Mouse (Mus musculus) embryonic facial prominence, embryonic 13.5 days (tissue): ENCODE measurements at regions not wholly inside any gene's neighbourhood (a gene's known extent, or its start where the extent isn't known, plus 50 kb on each side); places are given as distances from the start of the nearest gene placed in this dataset.
A peak's percentile ranks its signal among the peaks of the same experiment; 100 is the strongest.

ENCODE experiments used
- ATAC-seq: fragments of 200-750 bp; cut with Nextera tagmentation; 2 replicates; pipeline ENCODE4 v1.8.0; 2017; ENCODE audit warnings: low read depth; ENCODE audit not compliant: insufficient number of reproducible peaks, insufficient read depth, low FRiP score, low TSS enrichment
- H3K27ac ChIP-seq: fragments of 300-500 bp; sonication (generic); 2 replicates; pipeline ENCODE4 v1.5.1; 2015; ENCODE audit warnings: moderate library complexity, mild to moderate bottlenecking, inconsistent platforms
- H3K27me3 ChIP-seq: fragments of 300-500 bp; sonication (generic); 2 replicates; pipeline ENCODE4 v1.6.1; 2015; ENCODE audit warnings: mild to moderate bottlenecking, inconsistent platforms
- H3K36me3 ChIP-seq: fragments of 300-500 bp; sonication (generic); 2 replicates; pipeline ENCODE4 v1.6.1; 2015; ENCODE audit warnings: mild to moderate bottlenecking, inconsistent platforms
- H3K4me1 ChIP-seq: fragments of 300-500 bp; sonication (generic); 2 replicates; pipeline ENCODE4 v1.6.1; 2015; ENCODE audit warnings: inconsistent platforms
- H3K4me2 ChIP-seq: fragments of 300-500 bp; sonication (generic); 2 replicates; pipeline ENCODE4 v1.6.1; 2015; ENCODE audit warnings: moderate library complexity, mild to moderate bottlenecking, inconsistent platforms
- H3K4me3 ChIP-seq: fragments of 300-500 bp; sonication (generic); 2 replicates; pipeline ENCODE4 v1.5.1; 2015; ENCODE audit warnings: mild to moderate bottlenecking, inconsistent platforms
- H3K9ac ChIP-seq: fragments of 300-500 bp; sonication (generic); 2 replicates; pipeline ENCODE4 v1.6.1; 2015; ENCODE audit warnings: mild to moderate bottlenecking, inconsistent platforms
- H3K9me3 ChIP-seq: fragments of 300-500 bp; sonication (generic); 2 replicates; pipeline ENCODE4 v1.6.1; 2016; ENCODE audit warnings: inconsistent platforms
- WGBS: fragments of 180-500 bp; shearing (Covaris S2); methylation state at CpG from one replicate; pipeline ENCODE4 v1.1.7; 2015; ENCODE audit warnings: mixed read lengths; 5-methylcytosine and 5-hydroxymethylcytosine counted together

DNA sequence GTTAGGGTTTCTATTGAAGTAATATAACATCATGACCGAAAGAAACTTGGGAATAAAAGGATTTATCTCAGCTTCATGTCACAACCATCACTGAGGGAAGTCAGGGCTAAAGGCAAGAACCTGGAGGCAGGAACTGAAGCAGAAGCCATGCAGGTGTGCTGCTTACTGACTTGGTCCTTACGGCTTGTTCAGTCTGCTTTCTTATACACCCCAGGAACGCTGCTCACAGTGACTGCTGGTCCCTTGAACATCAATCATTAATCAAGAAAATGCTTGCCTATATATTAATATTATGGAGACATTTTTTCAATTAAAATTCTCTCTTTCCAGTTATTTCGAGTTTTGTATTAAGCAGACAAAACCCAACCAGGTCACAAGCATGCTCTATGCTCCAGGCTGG is 58.5 kb upstream of the Armc2 start:
- WGBS: 71% methylated on average over 4 of the region's 4 CpGs
- Histone ChIP-seq H3K9ac (no peak overlapping the region), H3K36me3 (no peaks in the 10 kb centered on the region), H3K4me2 (no peak overlapping the region), H3K4me3 (no peak overlapping the region), H3K4me1 (peaks cover 11% of the 10 kb centered on the region; the same call in 1 of the 2 replicates), H3K27ac (no peak overlapping the region), H3K9me3 (no peaks in the 10 kb centered on the region), H3K27me3 (no peaks in the 10 kb centered on the region)
- no peak for ATAC-seq

DNA sequence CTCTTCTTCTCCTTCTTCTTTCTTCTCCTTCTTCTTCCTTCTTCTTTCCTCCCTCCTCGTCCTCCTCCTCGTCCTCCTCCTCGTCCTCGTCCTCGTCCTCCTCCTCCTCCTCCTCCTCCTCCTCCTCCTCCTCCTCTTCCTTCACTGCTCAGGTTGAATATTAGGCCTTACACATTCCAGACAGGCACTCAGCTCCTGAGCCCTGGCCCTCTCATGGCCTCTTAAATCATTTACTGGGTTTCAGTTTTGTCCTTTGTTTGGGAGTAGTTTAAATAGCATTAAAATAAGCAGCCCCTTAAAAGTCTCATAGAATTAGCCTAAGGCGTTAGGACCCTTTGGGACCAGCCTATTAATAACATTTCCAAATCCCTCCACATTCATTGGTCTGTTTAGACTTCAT is 57.3 kb upstream of the Armc2 start:
- Histone ChIP-seq H3K27me3 (no peaks in the 10 kb centered on the region), H3K27ac (no peak overlapping the region), H3K9me3 (no peaks in the 10 kb centered on the region), H3K4me3 (no peak overlapping the region), H3K9ac (no peak overlapping the region), H3K36me3 (no peaks in the 10 kb centered on the region), H3K4me2 (no peak overlapping the region), H3K4me1 (peaks cover 20% of the 10 kb centered on the region)
- 79% methylated on average over 6 of the region's 6 CpGs for WGBS
- ATAC-seq: no peak

DNA sequence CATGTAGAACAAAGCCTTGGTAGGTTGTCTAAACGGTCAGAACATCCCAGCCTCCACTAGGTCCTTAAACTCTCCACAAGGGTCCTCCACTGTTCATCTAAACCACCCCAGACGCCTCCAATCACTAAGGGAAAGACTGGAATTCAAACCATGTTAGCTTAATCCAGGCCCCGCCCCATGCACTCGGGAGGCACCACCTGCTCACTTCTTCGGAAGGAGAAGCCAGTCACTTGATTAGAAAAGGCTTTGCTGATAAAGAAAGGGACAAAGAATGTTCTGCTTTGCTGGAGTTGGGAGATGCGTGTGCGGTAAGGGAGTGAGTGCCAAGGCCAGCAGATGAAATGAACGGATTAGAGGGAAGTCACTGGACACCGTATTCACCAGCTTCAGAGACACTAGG is 54.5 kb upstream of the Armc2 start:
- no peak for ATAC-seq
- no peaks in the 10 kb centered on the region for H3K36me3 ChIP-seq
- 29% methylated on average over 9 of the region's 9 CpGs for WGBS
- no peak overlapping the region for H3K4me2 ChIP-seq
- H3K9me3 ChIP-seq: no peaks in the 10 kb centered on the region
- H3K4me1 ChIP-seq: peaks cover 20% of the 10 kb centered on the region
- no peak overlapping the region for H3K4me3 ChIP-seq
- no peak overlapping the region for H3K27ac ChIP-seq
- no peaks in the 10 kb centered on the region for H3K27me3 ChIP-seq
- no peak overlapping the region for H3K9ac ChIP-seq

DNA sequence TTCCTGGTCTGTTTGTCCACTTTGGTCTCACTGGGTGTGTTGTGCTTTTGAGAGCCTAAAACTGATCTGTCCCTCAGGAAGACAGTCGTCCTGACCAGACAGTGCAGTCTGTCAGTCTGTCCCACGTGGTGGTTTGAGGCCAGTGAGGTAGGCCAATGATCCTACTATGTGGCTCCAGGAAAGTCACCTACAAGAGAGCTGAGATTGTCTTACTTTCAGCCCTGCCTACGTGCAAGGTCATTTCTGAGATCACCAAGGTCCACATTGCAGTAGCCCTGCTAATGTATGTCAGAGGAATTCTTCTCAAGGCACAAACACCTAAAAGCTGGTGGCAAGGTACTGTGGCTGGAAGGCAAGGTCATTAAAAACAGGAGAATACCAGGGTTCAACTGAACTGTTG is 53.9 kb upstream of the Armc2 start:
- WGBS: 31% methylated on average over 3 of the region's 3 CpGs
- H3K27ac ChIP-seq: no peak overlapping the region
- H3K36me3 ChIP-seq: no peaks in the 10 kb centered on the region
- H3K9ac ChIP-seq: no peak overlapping the region
- H3K4me2 ChIP-seq: no peak overlapping the region
- peaks cover 20% of the 10 kb centered on the region for H3K4me1 ChIP-seq
- no peak for ATAC-seq
- H3K4me3 ChIP-seq: no peak overlapping the region
- H3K27me3 ChIP-seq: no peaks in the 10 kb centered on the region
- H3K9me3 ChIP-seq: no peaks in the 10 kb centered on the region

DNA sequence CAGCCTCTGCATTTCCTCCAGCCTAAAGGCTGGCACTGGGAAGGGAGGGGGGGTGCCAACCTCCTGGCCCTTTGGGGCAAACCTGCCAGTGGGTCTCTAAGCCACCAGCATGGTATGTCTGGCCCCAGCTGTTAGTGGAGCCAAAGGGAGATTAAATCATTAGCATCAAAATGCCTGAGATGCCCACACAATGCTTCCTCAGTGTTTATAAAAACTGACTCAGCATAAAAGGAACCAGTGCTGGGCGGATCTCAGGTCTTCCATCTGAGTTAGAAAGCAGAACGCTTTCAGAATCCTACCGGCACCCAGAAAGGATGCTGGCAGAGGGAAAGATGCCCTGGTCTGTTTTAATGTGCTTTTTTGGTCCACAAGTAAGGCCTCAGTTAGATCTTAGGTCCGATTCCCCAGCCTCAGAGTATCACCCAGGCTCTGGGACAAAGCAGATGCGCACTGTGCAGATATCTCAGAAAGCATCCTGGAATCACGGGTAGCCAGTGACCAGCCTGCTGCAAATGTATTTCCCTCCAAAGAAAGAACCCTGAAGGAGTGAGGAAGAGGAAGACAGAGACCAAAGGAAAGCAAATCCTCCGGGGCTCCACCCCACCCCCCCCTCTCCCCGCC is 53.3 kb upstream of the Armc2 start:
- Histone ChIP-seq H3K4me3 (no peak overlapping the region), H3K27ac (no peak overlapping the region), H3K27me3 (no peaks in the 10 kb centered on the region), H3K9me3 (no peaks in the 10 kb centered on the region), H3K9ac (peak overlapping the region; percentile 16; the same call in 1 of the 2 replicates), H3K36me3 (no peaks in the 10 kb centered on the region), H3K4me1 (peaks cover 20% of the 10 kb centered on the region), H3K4me2 (no peak overlapping the region)
- 25% methylated on average over 8 of the region's 8 CpGs for WGBS
- no peak for ATAC-seq

DNA sequence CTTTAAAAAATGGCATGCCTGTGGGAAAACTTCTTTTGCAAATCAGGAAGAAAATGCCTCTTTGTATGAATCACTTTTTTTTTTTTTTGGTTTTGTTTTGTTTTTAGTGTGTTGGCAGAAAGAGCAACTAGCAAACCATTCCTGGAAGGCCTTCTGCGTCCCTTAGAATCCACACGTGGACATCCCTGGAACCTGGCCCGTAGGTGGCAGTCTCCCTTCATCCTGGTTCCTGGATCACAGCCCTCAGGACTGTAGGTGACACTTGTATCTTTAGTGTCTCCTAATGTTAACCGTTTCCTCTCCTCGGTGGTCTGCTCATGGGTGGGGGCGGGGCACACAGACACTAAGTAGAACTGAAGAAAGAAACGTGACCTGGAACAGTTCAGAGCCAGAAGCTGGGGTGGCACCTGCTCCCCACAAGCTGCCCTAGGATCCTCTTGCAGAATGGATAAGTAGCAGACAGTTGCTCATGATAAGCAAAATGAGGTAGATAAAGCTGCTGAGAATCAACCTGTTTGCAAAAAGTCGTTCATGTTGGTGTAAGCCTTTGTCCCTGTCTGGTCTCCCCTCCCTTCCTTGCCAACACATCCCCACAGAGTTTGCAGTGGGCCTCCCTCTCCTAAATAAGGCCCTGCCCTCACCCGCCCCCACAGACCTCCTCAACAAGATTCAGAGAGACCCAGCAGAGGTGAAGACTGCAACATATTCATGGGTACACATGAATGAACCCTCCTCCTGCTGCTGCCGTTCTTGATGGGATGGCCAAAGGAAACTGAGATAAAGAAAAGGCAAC is 52.6 kb upstream of the Armc2 start:
- Histone ChIP-seq H3K4me1 (peaks cover 20% of the 10 kb centered on the region), H3K4me3 (no peak overlapping the region), H3K27me3 (no peaks in the 10 kb centered on the region), H3K27ac (no peak overlapping the region), H3K4me2 (no peak overlapping the region), H3K9me3 (no peaks in the 10 kb centered on the region), H3K36me3 (no peaks in the 10 kb centered on the region), H3K9ac (no peak overlapping the region)
- WGBS: 27% methylated on average over 10 of the region's 10 CpGs
- no peak for ATAC-seq

DNA sequence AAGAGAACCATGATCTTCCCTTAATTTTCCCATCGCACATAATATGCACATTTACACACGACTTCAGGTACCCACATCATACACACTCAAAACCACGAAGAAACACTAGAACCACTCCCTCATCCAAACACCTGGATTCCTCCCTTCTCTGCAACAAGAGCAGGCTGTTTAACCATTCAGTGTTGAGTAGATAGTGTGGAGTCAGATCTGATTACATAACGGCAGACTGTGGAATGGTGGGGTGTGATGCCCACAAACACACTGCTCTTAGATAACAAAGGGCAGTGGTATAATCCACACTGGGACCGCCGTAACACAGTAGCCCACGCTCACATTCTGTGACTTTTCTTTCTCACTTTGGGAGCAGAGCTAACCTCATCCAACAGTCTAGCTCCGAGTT is 51.5 kb upstream of the Armc2 start:
- no peak overlapping the region for H3K4me2 ChIP-seq
- no peak for ATAC-seq
- no peaks in the 10 kb centered on the region for H3K27me3 ChIP-seq
- 83% methylated on average over 8 of the region's 8 CpGs for WGBS
- no peak overlapping the region for H3K4me3 ChIP-seq
- no peak overlapping the region for H3K27ac ChIP-seq
- H3K9me3 ChIP-seq: no peaks in the 10 kb centered on the region
- no peak overlapping the region for H3K9ac ChIP-seq
- H3K36me3 ChIP-seq: no peaks in the 10 kb centered on the region
- peaks cover 20% of the 10 kb centered on the region for H3K4me1 ChIP-seq

DNA sequence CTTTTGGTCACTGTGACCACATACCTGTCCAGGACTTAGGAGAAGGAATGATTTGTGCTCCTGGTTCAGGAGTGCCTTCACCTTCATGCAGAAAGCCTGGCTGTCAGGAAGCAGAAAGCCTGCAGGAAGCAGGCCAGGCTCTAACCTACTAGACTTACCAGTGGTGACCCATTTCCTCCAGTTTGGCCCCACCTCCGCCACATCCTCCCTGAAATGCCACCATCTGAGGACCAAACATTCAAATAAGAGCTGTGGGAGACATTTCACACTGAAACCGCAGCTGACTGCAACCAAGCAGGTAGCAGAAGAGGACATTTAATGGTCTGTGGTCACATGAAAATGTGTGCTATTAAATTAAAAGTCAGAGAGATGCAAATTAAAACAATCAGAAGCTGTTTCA is 50.3 kb upstream of the Armc2 start:
- peaks cover 20% of the 10 kb centered on the region for H3K4me1 ChIP-seq
- ATAC-seq: no peak
- H3K4me2 ChIP-seq: no peak overlapping the region
- 86% methylated on average over 2 of the region's 2 CpGs for WGBS
- H3K27ac ChIP-seq: no peak overlapping the region
- H3K9me3 ChIP-seq: no peaks in the 10 kb centered on the region
- no peaks in the 10 kb centered on the region for H3K36me3 ChIP-seq
- no peak overlapping the region for H3K9ac ChIP-seq
- no peaks in the 10 kb centered on the region for H3K27me3 ChIP-seq
- H3K4me3 ChIP-seq: no peak overlapping the region
